Mouse (Mus musculus) embryonic facial prominence, embryonic 10.5 days (tissue): Measurements from ENCODE around the gene Zfp787. TPM values are rescaled to one million over a fixed set of nuclear protein-coding genes. Genes with fewer than 3 reads are reported as not detected.
A peak's percentile ranks its signal among the peaks of the same experiment; 100 is the strongest.

ENCODE experiments used
- DNase-seq: peaks from one replicate; pipeline ENCODE4 v3.0.0-alpha.2; 2017; ENCODE audit warnings: low spot score
- H3K27ac ChIP-seq: fragments of 300-500 bp; sonication (generic); replicated peaks from 2 replicates; pipeline ENCODE4 v1.5.1; 2016; ENCODE audit warnings: mild to moderate bottlenecking
- H3K27me3 ChIP-seq: fragments of 300-500 bp; sonication (generic); replicated peaks from 2 replicates; pipeline ENCODE4 v1.6.1; 2016; ENCODE audit warnings: low read depth, mild to moderate bottlenecking; ENCODE audit not compliant: poor library complexity, severe bottlenecking
- H3K36me3 ChIP-seq: fragments of 300-500 bp; sonication (generic); replicated peaks from 2 replicates; pipeline ENCODE4 v1.6.1; 2016; ENCODE audit warnings: mild to moderate bottlenecking, moderate library complexity
- H3K4me1 ChIP-seq: fragments of 300-500 bp; sonication (generic); 2 replicates; pipeline ENCODE4 v1.6.1; 2016
- H3K4me3 ChIP-seq: fragments of 300-500 bp; sonication (generic); 2 replicates; pipeline ENCODE4 v1.5.1; 2016; ENCODE audit warnings: mild to moderate bottlenecking, moderate library complexity
- H3K9me3 ChIP-seq: fragments of 300-500 bp; sonication (generic); 2 replicates; pipeline ENCODE4 v1.6.1; 2016; ENCODE audit warnings: mild to moderate bottlenecking
- WGBS: fragments of 180-500 bp; shearing (Covaris S2); methylation state at CpG from one replicate; pipeline ENCODE4 v1.1.7; 2016; 5-methylcytosine and 5-hydroxymethylcytosine counted together
- polyA plus RNA-seq: library from polyadenylated mRNA; unstranded; fragments of >200 nt; fragmentation: Nextera tagmentation; extraction: Ambion mirVana; gene quantifications from 2 replicates; pipeline ENCODE4 v1.2.1, GENCODE M21; 2016

Zfp787 gene
- 23.5 and 26.1 TPM in 2 replicates for polyA plus RNA-seq

- H3K36me3 ChIP-seq: peaks cover 8% of the 10 kb centered on the region; the same call in 1 of the 2 replicates
- WGBS: under 1% methylated on average over 53 of the region's 54 CpGs
- peak; percentile 98 for DNase-seq
- H3K4me3 ChIP-seq: peak within 1 kb of the TSS; percentile 87
- H3K27me3 ChIP-seq: no peaks in the 10 kb centered on the region
- H3K9me3 ChIP-seq: 0 out of 2 replicates have a peak, but pooled peaks cover 9% of the 10 kb centered on the region
- H3K4me1 ChIP-seq: peaks cover 24% of the 10 kb centered on the region
- H3K27ac ChIP-seq: peak within 1 kb of the TSS; percentile 95
These were observed at the start of gene Zfp787 for GRCm38 (mm10) chr7:6155901-6156411. Gene Zfp787 (minus strand): TSS chr7:6155997.

- WGBS: 87% methylated on average over 3 of the region's 3 CpGs
These were observed 48.4 kb upstream of the Zfp787 start for GRCm38 (mm10) chr7:6204200-6204599.

DNA sequence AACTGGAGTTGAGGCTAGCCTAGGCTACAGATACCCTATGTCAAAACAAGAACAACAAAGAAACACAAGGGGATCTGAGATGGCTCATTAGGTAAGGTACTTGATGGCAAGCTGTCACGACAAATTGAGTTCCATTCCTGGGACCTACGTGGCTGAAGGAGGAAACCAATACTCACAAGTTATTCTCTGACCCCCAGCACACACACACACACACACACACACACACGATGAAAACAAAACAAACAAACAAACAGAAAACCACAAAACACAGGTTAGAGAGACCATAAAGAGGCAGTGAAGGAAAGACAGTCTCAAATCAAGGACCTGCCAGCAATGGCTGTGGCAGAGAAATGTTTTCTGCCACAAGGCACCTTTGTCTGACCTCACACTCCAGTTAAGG, 41.0 kb upstream of the Zfp787 start, which contains the start of gene Galp:
Gene Galp (plus strand): TSS at position 301 of the 400 bp plus-strand sequence.
- Histone ChIP-seq H3K9me3 (peaks cover 18% of the 10 kb centered on the region; the same call in 1 of the 2 replicates), H3K27me3 (no peaks in the 10 kb centered on the region), H3K27ac (no peak within 1 kb of the TSS), H3K4me1 (no peaks in the 10 kb centered on the region), H3K36me3 (no peaks in the 10 kb centered on the region), H3K4me3 (no peak within 1 kb of the TSS)
- DNase-seq: no peak
- WGBS: 60% methylated on average over 3 of the region's 3 CpGs

More at GRCm38 (mm10) chr7:6204200-6204599, 48.4 kb upstream of the Zfp787 start:
- no peak for DNase-seq
- H3K36me3 ChIP-seq: no peaks in the 10 kb centered on the region
- no peak overlapping the region for H3K4me3 ChIP-seq
- no peaks in the 10 kb centered on the region for H3K27me3 ChIP-seq
- no peaks in the 10 kb centered on the region for H3K4me1 ChIP-seq
- peaks cover 15% of the 10 kb centered on the region; the same call in 1 of the 2 replicates for H3K9me3 ChIP-seq
- H3K27ac ChIP-seq: no peak overlapping the region

GRCm38 (mm10) chr7:6195777-6196176, 40.0 kb upstream of the Zfp787 start:
- DNase-seq: no peak

DNA sequence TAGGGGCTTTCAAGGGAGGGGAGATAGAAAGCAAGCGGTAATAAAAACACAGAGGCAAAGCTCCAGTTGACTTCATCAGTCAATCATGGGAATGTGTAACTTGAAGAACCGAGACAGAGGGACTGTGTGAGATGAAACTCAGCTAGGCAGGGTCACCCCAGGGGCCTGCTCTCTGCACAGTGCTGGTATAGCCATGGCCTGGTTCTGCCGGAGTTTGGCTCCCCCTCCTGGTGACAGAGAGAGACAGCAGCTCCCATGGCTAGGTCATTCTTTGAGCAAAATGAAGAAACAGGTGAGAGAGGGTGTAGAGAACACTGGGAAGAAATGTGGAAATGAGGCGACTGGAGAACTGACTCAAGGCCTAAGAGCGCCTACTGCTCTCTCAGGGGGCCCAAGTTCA, 38.3 kb upstream of the Zfp787 start:
- no peak overlapping the region for H3K27ac ChIP-seq
- H3K36me3 ChIP-seq: peaks cover 17% of the 10 kb centered on the region
- peak; percentile 71 for DNase-seq
- H3K4me1 ChIP-seq: no peaks in the 10 kb centered on the region
- H3K9me3 ChIP-seq: peaks cover 12% of the 10 kb centered on the region
- H3K27me3 ChIP-seq: peaks cover 9% of the 10 kb centered on the region
- no peak overlapping the region for H3K4me3 ChIP-seq
- WGBS: 21% methylated on average over 5 of the region's 5 CpGs

More at GRCm38 (mm10) chr7:6195777-6196176, 40.0 kb upstream of the Zfp787 start:
- H3K9me3 ChIP-seq: peaks cover 14% of the 10 kb centered on the region; the same call in 1 of the 2 replicates
- H3K36me3 ChIP-seq: peaks cover under 1% of the 10 kb centered on the region; the same call in 1 of the 2 replicates
- H3K4me1 ChIP-seq: no peaks in the 10 kb centered on the region
- H3K27me3 ChIP-seq: no peaks in the 10 kb centered on the region
- 49% methylated on average over 2 of the region's 2 CpGs for WGBS
- no peak overlapping the region for H3K27ac ChIP-seq
- H3K4me3 ChIP-seq: no peak overlapping the region

GRCm38 (mm10) chr7:6191376-6191775, 35.6 kb upstream of the Zfp787 start:
- DNase-seq: peak; percentile 59
- 42% methylated on average over 3 of the region's 3 CpGs for whole genome bisulfite sequencing

DNA sequence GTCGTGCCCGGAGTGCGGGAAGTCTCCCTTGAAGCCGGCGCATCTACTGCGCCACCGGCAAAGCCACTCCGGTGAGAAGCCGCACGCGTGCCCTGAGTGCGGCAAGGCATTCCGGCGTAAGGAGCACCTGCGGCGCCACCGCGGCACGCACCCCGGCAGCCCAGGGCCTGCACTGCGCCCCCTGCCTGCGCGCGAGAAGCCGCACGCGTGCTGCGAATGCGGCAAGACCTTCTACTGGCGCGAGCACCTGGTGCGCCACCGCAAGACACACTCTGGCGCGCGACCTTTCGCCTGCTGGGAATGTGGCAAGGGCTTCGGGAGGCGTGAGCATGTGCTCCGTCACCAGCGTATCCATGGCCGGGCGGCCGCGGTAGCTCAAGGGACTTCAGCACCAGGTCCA, 33.7 kb upstream of the Zfp787 start:
- Histone ChIP-seq H3K4me3 (no peak overlapping the region), H3K9me3 (peaks cover 8% of the 10 kb centered on the region), H3K27ac (no peak overlapping the region), H3K4me1 (no peaks in the 10 kb centered on the region), H3K36me3 (peaks cover 62% of the 10 kb centered on the region), H3K27me3 (peaks cover 17% of the 10 kb centered on the region)
- DNase-seq: peak; percentile 39
- WGBS: 44% methylated on average over 45 of the region's 45 CpGs

More at GRCm38 (mm10) chr7:6191376-6191775, 35.6 kb upstream of the Zfp787 start:
- Histone ChIP-seq H3K4me1 (no peaks in the 10 kb centered on the region), H3K27me3 (peaks cover 17% of the 10 kb centered on the region), H3K36me3 (peaks cover 45% of the 10 kb centered on the region), H3K27ac (no peak overlapping the region), H3K9me3 (peaks cover 8% of the 10 kb centered on the region), H3K4me3 (no peak overlapping the region)

DNA sequence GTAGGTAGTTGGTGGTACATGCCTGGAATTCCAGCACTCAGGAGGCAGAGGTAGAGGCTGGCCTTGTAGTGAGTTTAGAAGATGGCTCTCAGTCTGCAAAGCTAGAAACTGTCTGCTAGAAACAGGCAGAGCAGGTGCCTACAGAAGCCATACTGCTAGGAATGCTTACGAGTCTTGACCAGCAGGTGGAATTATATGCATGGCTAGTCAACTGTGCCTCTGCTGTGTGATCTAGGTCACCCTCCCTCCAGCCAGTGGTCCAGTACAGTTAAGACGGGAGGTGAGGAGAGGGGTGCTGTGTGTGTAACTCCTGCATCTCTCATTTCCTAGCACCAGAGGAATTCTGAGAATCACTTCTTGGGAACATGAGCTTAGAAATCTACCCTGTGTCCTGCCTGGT, 31.0 kb upstream of the Zfp787 start:
- Histone ChIP-seq H3K36me3 (peaks cover 85% of the 10 kb centered on the region), H3K27me3 (peaks cover 17% of the 10 kb centered on the region), H3K9me3 (peaks cover 8% of the 10 kb centered on the region), H3K27ac (no peak overlapping the region), H3K4me1 (no peaks in the 10 kb centered on the region), H3K4me3 (no peak overlapping the region)
- no peak for DNase-seq
- 85% methylated on average over 2 of the region's 2 CpGs for WGBS

- peaks cover 17% of the 10 kb centered on the region for H3K27me3 ChIP-seq
- H3K4me1 ChIP-seq: no peaks in the 10 kb centered on the region
- peaks cover 8% of the 10 kb centered on the region for H3K9me3 ChIP-seq
- H3K4me3 ChIP-seq: no peak overlapping the region
- 93% methylated on average over 2 of the region's 2 CpGs for WGBS
- H3K27ac ChIP-seq: no peak overlapping the region
- H3K36me3 ChIP-seq: peaks cover 89% of the 10 kb centered on the region
- no peak for DNase-seq
These were observed 30.4 kb upstream of the Zfp787 start for GRCm38 (mm10) chr7:6186176-6186575.

DNA sequence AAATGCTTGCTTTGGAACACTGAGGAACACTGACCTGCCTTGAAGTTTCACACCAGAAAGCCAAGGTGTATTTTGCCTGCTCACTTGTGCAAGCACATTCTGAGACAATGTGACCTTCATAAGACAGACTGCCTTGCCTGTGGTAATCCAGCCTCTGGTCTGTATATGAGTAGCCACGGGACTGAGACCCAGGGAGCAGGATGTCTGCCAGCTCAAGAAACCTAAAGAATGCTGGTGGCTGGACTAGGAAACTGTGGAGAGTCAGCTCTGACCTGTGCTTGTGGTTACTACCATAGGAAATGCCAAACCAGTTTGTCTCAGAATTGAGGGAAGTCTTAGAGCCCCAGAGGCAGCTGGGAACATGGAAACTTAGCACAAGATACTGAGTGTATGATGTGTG, 29.6 kb upstream of the Zfp787 start:
- Histone ChIP-seq H3K4me1 (no peaks in the 10 kb centered on the region), H3K4me3 (no peak overlapping the region)

GRCm38 (mm10) chr7:6184521-6184920, 28.7 kb upstream of the Zfp787 start:
- 90% methylated on average over 8 of the region's 8 CpGs for WGBS

More for the DNA sequence above, 29.6 kb upstream of the Zfp787 start:
- Histone ChIP-seq H3K27me3 (peaks cover 17% of the 10 kb centered on the region), H3K27ac (no peak overlapping the region), H3K36me3 (peaks cover 92% of the 10 kb centered on the region), H3K9me3 (peaks cover 8% of the 10 kb centered on the region)
- WGBS: 88% methylated on average over 1 of the region's 1 CpGs
- no peak for DNase-seq

DNA sequence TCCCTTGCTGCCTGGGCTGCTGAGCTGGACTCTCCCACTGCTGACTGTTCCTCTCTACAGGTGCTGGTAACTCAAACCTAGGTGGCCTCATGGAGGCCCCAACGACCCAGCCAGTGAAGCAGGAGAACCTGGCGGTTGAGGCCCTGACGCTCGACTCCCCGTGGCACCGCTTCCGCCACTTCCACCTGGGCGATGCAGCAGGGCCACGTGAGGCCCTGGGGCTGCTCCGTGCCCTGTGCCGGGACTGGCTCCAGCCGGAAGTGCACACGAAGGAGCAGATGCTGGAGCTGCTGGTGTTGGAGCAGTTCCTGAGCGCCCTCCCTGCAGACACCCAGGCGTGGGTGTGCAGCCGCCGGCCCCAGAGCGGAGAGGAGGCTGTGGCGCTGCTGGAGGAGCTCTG, 28.0 kb upstream of the Zfp787 start:
- H3K9me3 ChIP-seq: no peaks in the 10 kb centered on the region
- H3K4me3 ChIP-seq: no peak overlapping the region
- peaks cover 89% of the 10 kb centered on the region for H3K36me3 ChIP-seq
- no peak overlapping the region for H3K27ac ChIP-seq
- WGBS: 96% methylated on average over 19 of the region's 19 CpGs
- no peak for DNase-seq
- 0 out of 2 replicates have a peak, but pooled peaks cover 5% of the 10 kb centered on the region for H3K27me3 ChIP-seq
- H3K4me1 ChIP-seq: no peaks in the 10 kb centered on the region

More at GRCm38 (mm10) chr7:6184521-6184920, 28.7 kb upstream of the Zfp787 start:
- H3K36me3 ChIP-seq: peaks cover 91% of the 10 kb centered on the region
- DNase-seq: no peak
- no peaks in the 10 kb centered on the region for H3K4me1 ChIP-seq
- H3K27ac ChIP-seq: no peak overlapping the region
- H3K9me3 ChIP-seq: peaks cover 6% of the 10 kb centered on the region
- peaks cover 12% of the 10 kb centered on the region for H3K27me3 ChIP-seq
- H3K4me3 ChIP-seq: no peak overlapping the region

- DNase-seq: no peak
- Histone ChIP-seq H3K36me3 (peaks cover 89% of the 10 kb centered on the region), H3K9me3 (no peaks in the 10 kb centered on the region), H3K4me1 (no peaks in the 10 kb centered on the region), H3K4me3 (no peak overlapping the region), H3K27me3 (no peaks in the 10 kb centered on the region), H3K27ac (no peak overlapping the region)
These were observed 27.1 kb upstream of the Zfp787 start for GRCm38 (mm10) chr7:6182882-6183281.
